Mouse (Mus musculus) layer of hippocampus, postnatal 36 days (tissue): Measurements from ENCODE around the gene Ccdc170. TPM values are rescaled to one million over a fixed set of nuclear protein-coding genes. Genes with fewer than 3 reads are reported as not detected.
A peak's percentile ranks its signal among the peaks of the same experiment; 100 is the strongest.

Experiments used
- DNase-seq, 2 experiments: peaks; one replicate each; pipeline ENCODE4 v3.0.0; 2022
- total RNA-seq, 2 experiments: library from RNA; stranded (reverse); gene quantifications; 2 replicates each; pipeline ENCODE4 v1.2.3; 2021

Gene Ccdc170
- total RNA-seq, 2 experiments from 2014 or later, result 0.32 to 0.96 TPM

GRCm38 (mm10) chr10:4522116-4522515 is 39.8 kb downstream of the Ccdc170 start:
- DNase-seq, result no peak

GRCm38 (mm10) chr10:4523078-4523477 is 40.8 kb downstream of the Ccdc170 start:
- no peak for DNase-seq

GRCm38 (mm10) chr10:4528043-4528442 is 45.7 kb downstream of the Ccdc170 start:
- no peak for DNase-seq

- DNase-seq, result no peak
Measured at GRCm38 (mm10) chr10:4530638-4531235, 48.4 kb downstream of the Ccdc170 start.

DNA sequence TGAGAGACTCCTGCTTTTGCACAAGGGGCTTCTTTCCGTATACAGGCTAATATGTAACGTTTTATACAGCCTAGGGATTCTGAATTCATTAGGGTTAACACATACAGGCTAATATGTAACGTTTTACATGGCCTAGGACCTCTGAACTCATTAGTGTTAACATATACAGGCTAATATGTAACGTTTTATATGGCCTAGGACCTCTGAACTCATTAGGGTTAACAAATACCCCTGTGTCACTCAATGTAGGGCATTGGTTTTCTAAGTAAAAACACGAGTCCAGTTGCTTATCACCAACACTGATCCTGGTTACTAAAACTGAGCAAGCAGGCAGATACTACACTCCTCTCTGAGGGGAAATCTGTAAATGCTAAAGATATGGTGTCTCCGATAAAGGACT is 49.6 kb downstream of the Ccdc170 start:
- DNase-seq, result no peak

DNA sequence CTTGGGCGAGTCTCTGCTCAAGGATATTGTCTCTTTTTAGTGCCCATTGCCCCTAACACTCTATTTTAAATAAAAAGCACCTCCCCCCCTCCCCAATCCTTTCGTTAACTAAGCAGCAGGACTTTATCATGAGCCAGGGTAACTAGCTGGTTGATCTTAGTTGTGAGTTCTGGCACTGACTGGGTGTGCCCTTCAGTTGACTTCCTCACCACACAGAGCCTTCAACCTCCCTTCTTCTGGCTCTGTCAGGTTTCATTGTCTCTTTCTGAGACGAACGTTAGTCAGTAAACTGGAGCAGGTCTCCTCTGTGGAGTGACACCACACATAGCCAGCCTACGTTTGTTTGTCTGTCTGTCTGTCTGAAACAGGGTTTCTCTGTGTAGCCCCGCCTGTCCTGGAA is 50.4 kb downstream of the Ccdc170 start:
- no peak for DNase-seq

- DNase-seq, result no peak
Measured at GRCm38 (mm10) chr10:4533873-4534272, 51.6 kb downstream of the Ccdc170 start.

DNA sequence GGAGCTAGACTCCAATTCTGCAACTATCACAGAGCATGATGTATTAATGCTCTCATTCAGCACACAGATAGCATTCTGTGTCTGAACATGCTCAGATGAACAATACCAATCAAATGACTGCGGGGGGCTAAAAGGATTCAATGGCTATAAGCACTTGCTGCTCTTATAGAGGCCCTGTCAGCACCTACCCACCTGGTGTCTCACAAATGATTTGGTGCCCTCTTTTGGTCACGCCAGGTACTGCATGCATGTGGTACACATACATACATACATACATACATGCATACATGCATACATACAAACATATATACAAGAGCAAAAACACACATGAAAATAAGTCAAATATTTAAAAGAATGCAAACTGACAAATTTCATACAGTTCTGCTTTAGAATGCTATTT is 63.2 kb downstream of the Ccdc170 start:
- DNase-seq, result no peak

- no peak for DNase-seq
Measured at GRCm38 (mm10) chr10:4553442-4554119, 71.3 kb downstream of the Ccdc170 start.

GRCm38 (mm10) chr10:4556842-4557377 is 74.6 kb downstream of the Ccdc170 start:
- no peak for DNase-seq

GRCm38 (mm10) chr10:4559132-4559531 is 76.8 kb downstream of the Ccdc170 start:
- no peak for DNase-seq

- DNase-seq, result no peak
Measured at GRCm38 (mm10) chr10:4565148-4565547, 82.8 kb downstream of the Ccdc170 start.

GRCm38 (mm10) chr10:4570778-4571177 is 88.5 kb downstream of the Ccdc170 start:
- no peak for DNase-seq

DNA sequence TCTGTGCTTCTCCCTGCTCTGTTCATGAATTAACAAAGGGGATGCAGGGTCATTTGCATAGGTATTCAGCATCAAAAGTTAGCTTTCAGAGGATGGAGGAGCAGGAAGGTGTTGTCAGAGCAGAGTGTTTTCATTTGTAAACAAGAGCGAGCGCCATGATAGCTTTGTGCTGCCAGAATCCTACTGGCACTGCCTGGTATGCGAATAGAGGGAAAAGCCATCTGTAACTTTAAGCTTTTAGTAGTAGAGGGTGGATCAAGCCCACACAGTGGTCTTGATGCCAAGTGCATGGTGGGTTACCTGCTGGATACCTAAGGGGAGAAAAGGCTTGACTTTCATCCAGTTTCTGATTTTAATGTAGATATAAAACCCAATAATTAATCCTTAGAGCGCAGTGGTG is 89.0 kb downstream of the Ccdc170 start:
- no peak for DNase-seq

- DNase-seq, result no peak
Measured at GRCm38 (mm10) chr10:4581905-4582304, 99.6 kb downstream of the Ccdc170 start.

GRCm38 (mm10) chr10:4586691-4587090 is 104.4 kb downstream of the Ccdc170 start:
- DNase-seq, result no peak

- no peak for DNase-seq
Measured at GRCm38 (mm10) chr10:4589576-4589975, 107.3 kb downstream of the Ccdc170 start.

- DNase-seq, result no peak
Measured at GRCm38 (mm10) chr10:4590956-4591355, 108.7 kb downstream of the Ccdc170 start.

GRCm38 (mm10) chr10:4593828-4594227 is 111.5 kb downstream of the Ccdc170 start:
- DNase-seq, result no peak

DNA sequence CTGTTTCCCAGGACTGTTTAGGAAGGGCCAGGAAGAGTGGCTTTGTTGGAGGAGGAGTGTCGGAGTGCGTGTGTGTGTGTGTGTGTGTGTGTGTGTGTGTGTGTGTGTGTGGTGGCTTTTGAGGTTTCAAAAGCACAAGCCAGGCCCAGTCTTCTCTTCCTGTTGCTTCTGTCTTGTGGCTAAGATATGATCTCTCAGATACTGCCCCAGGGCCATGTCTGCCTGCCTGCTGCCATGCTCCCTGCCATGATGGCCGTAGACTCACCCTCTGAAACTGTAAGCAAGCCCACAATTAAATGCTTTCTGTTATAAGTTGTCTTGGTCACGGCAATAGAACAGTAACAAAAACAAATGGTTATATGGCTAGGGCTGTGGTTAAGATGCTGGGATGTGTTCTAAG is 114.9 kb downstream of the Ccdc170 start:
- no peak for DNase-seq

GRCm38 (mm10) chr10:4598244-4598842 is 116.0 kb downstream of the Ccdc170 start:
- peak; percentile 12 to 55 for DNase-seq

DNA sequence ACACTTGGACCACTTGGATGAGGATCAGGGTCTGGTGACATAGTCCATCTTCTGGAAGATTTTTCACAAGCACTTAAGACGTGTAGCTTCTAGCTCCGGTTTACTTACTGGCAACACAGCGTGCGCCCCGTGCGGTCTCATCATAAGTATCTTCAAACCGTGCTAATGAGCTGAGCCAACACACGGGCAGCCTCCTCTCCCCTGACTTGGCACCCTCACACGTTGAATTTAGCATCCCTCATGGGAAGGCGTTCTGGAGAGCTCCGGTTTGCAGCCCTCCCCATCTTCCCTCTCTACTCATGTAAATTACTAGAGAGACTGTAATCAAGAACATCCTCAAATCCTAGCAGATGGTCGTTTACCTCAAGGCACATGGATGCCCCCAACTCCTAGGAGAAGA is 116.6 kb downstream of the Ccdc170 start:
- DNase-seq, result no peak

- DNase-seq, result no peak
Measured at GRCm38 (mm10) chr10:4599591-4599990, 117.3 kb downstream of the Ccdc170 start.
